Mouse (Mus musculus): Measurements from ENCODE around the gene Mthfr.

DNA sequence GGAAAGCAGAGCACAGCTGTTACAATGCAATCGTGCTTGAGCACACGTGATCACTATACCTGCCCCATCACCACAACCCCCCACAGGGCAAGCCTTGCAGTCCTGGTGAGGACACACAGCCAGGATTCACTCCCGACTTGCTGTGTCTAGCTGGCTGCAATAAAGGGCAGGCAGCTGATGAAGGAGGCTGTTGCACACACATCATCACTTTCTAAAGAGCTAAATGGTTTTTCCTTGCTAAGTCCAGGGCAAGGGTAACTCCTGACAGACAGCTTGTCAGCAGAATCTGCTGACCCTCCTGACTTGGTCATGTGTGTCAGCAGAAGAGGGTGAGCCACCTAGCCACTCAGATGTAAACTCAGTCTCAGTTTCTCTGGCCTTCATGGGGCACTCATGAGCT is 21.9 kb upstream of the Mthfr start:
- TF ChIP-seq TCF12 (IDR thresholded peaks at IDR 0.05; ENCODE audit: insufficient read depth, poor library complexity, severe bottlenecking), result no peak
- no peak for TF ChIP-seq POLR2A (IDR thresholded peaks at IDR 0.05; ENCODE audit: insufficient read length, low read depth)
- no peak for TF ChIP-seq TCF3 (IDR thresholded peaks at IDR 0.05; ENCODE audit: insufficient read length, low read depth)
- TF ChIP-seq MAX (IDR thresholded peaks at IDR 0.05; ENCODE audit: low read depth), result no peak
- TF ChIP-seq CEBPB (IDR thresholded peaks at IDR 0.05; ENCODE audit: insufficient read depth, poor library complexity, severe bottlenecking), result no peak
- no peak for TF ChIP-seq USF1 (IDR thresholded peaks at IDR 0.05; ENCODE audit: low read depth)
- no peak for TF ChIP-seq SRF (IDR thresholded peaks at IDR 0.05; ENCODE audit: control insufficient read depth, insufficient read length, low read depth)
- no peak for TF ChIP-seq REST (IDR thresholded peaks at IDR 0.05; ENCODE audit: insufficient read depth, insufficient read length)
- no peak for TF ChIP-seq MYOG (IDR thresholded peaks at IDR 0.05; ENCODE audit: control insufficient read depth in 1 of 3, insufficient read depth in 1 of 3, insufficient read length in 2 of 3, low read depth in 2 of 3)
- TF ChIP-seq POLR2AphosphoS2 (IDR thresholded peaks at IDR 0.05; ENCODE audit: insufficient read length, low read depth), result no peak
- TF ChIP-seq E2F4 (IDR thresholded peaks at IDR 0.05; ENCODE audit: insufficient read depth), result no peak

Measured in myocyte (in vitro differentiated cells).